Mouse (Mus musculus) MEL (cell line): ENCODE data around the gene Pbxip1.

Source experiments
- CTCF ChIP-seq, 3 experiments: IDR thresholded peaks in 2 of 3; conservative IDR thresholded peaks in 1 of 3; 2 replicates each; pipeline ENCODE4 v1.5.1; 2011 to 2012; ENCODE audit warnings: low read length in 3 of 3, low read depth in 2 of 3, mild to moderate bottlenecking in 2 of 3, improper control_type of control experiment in 1 of 3, inconsistent platforms in 1 of 3, mixed read lengths in 1 of 3, moderate library complexity in 1 of 3; ENCODE audit not compliant: control insufficient read depth in 1 of 3, insufficient read depth in 1 of 3, poor library complexity in 1 of 3, severe bottlenecking in 1 of 3
- EP300 ChIP-seq, 2 experiments: IDR thresholded peaks; 2 replicates each; pipeline ENCODE4 v1.6.1; 2011; ENCODE audit warnings: improper control_type of control experiment in 2 of 2, low read length in 2 of 2, low read depth in 1 of 2, mild to moderate bottlenecking in 1 of 2
- ETS1 ChIP-seq: IDR thresholded peaks from 2 replicates; pipeline ENCODE4 v1.6.1; 2012; ENCODE audit warnings: low read depth, mild to moderate bottlenecking, inconsistent platforms, low read length, improper control_type of control experiment, moderate library complexity
- GABPA ChIP-seq: IDR thresholded peaks from 2 replicates; pipeline ENCODE4 v1.6.1; 2012; ENCODE audit warnings: low read depth, mild to moderate bottlenecking, inconsistent platforms, low read length, improper control_type of control experiment, moderate library complexity
- JUND ChIP-seq: IDR thresholded peaks from 2 replicates; pipeline ENCODE4 v1.6.1; 2011; ENCODE audit warnings: low read depth, mild to moderate bottlenecking, improper control_type of control experiment, low read length
- MAZ ChIP-seq: IDR thresholded peaks from 2 replicates; pipeline ENCODE4 v1.6.1; 2012; ENCODE audit warnings: low read depth, mild to moderate bottlenecking, inconsistent platforms, low read length, improper control_type of control experiment
- MEF2A ChIP-seq: IDR thresholded peaks from 2 replicates; pipeline ENCODE4 v1.6.1; 2014; ENCODE audit warnings: low read depth, mild to moderate bottlenecking, inconsistent platforms, low read length, improper control_type of control experiment; ENCODE audit not compliant: poor library complexity, insufficient replicate concordance, severe bottlenecking; ENCODE audit errors: extremely low read depth
- MYC ChIP-seq: IDR thresholded peaks from 2 replicates; pipeline ENCODE4 v1.6.1; 2011; ENCODE audit warnings: low read depth, mild to moderate bottlenecking, low read length, improper control_type of control experiment, moderate library complexity
- POLR2A ChIP-seq, 2 experiments: IDR thresholded peaks; 2 replicates each; pipeline ENCODE4 v1.6.1; 2011 to 2012; ENCODE audit warnings: low read length in 2 of 2, mild to moderate bottlenecking in 2 of 2, control low read depth in 1 of 2, improper control_type of control experiment in 1 of 2, low read depth in 1 of 2, moderate library complexity in 1 of 2; ENCODE audit not compliant: control insufficient read depth in 1 of 2, insufficient read depth in 1 of 2, poor library complexity in 1 of 2
- POLR2AphosphoS2 ChIP-seq: IDR thresholded peaks from 2 replicates; pipeline ENCODE4 v1.6.1; 2011; ENCODE audit warnings: low read length, improper control_type of control experiment
- RCOR1 ChIP-seq: IDR thresholded peaks from 2 replicates; pipeline ENCODE4 v1.6.1; 2012; ENCODE audit warnings: low read depth, mild to moderate bottlenecking, inconsistent platforms, low read length, improper control_type of control experiment
- TBP ChIP-seq: IDR thresholded peaks from 2 replicates; pipeline ENCODE4 v1.8.0; 2011; ENCODE audit warnings: low read depth, low read length, improper control_type of control experiment
- USF1 ChIP-seq: IDR thresholded peaks from 2 replicates; pipeline ENCODE4 v1.6.1; 2014; ENCODE audit warnings: low read depth, mild to moderate bottlenecking, inconsistent platforms, low read length, improper control_type of control experiment, moderate library complexity

GRCm38 (mm10) chr3:89437269-89437668 lies 763 bp downstream of the Pbxip1 start:
- TF ChIP-seq MAZ (no peak), POLR2A (IDR thresholded peaks at IDR 0.05; ENCODE audit: control insufficient read depth in 1 of 2, insufficient read depth in 1 of 2, low read depth in 1 of 2, low read length in 2 of 2, poor library complexity in 1 of 2) (no peak), CTCF (IDR thresholded peaks at IDR 0.05 in 2 of 3, conservative IDR thresholded peaks at IDR 0.05 in 1 of 3; ENCODE audit: control insufficient read depth in 1 of 3, insufficient read depth in 1 of 3, low read depth in 2 of 3, low read length in 3 of 3, poor library complexity in 1 of 3, severe bottlenecking in 1 of 3) (no peak), ETS1 (0 out of 2 replicates have a peak, but pooled peaks have one; percentile 19), POLR2AphosphoS2 (no peak), JUND (no peak), EP300 (IDR thresholded peaks at IDR 0.05; ENCODE audit: low read depth in 1 of 2, low read length in 2 of 2) (no peak), TBP (no peak), GABPA (no peak), RCOR1 (no peak), USF1 (no peak), MYC (no peak), MEF2A (no peak)
